Mouse (Mus musculus) retina, postnatal 7 days (tissue): ENCODE data around the gene Apba3.
"Not testable (repeated sequence)": the region's sequence is repeated elsewhere in the genome, so short reads cannot be mapped to it uniquely, and the experiment has no call there.

ENCODE experiments used
- DNase-seq: peaks from one replicate; pipeline ENCODE4 v3.0.0-alpha.2; 2012; ENCODE audit warnings: low read depth, low spot score

Gene Apba3

DNA sequence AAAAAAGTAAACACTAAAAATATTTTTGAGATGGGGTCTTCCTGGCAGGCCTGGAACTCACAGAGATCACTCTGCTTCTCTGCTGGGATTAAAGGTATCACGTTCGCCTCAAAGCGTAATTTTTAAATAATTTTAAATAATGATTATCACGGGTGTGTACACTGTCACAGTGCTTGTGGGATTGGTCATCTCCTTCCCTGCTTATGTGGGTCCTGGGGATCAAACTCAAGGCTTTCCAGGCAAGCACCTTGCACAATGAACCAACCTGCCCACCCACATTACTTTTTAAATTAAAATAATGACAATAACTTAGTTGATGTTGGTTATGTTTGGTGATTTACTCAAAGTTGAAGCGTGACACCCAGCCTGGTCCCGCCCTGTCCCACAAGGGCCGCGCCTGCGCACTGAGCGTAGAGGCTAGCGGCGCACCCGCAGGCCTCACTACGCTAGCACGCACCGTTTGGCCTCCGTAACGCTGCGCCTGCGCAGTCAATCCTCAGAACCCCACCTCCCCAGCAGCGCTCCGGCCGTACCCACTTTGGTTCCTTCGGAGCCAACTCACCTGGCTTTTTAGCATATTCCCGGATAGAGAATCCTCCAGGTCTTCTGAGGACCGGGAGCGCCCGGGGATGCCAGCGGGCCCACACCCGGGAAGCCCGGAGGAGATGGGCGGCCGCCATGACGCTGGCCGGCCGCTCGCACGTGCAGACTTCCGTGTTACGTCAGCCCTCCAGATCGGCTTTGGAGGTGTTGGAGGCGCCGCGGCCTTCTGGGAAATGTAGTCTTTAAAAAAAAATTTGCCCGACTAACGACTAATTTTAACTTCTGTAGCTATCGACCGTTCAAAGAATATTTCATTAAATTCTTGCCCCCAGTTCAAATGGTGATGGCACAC, at the start of gene Apba3, which contains the start of gene Mrpl54:
Gene Apba3, plus strand, starts transcription at position 750 of the 895 bp plus-strand sequence.
Gene Mrpl54, minus strand, starts transcription at position 724 of the 895 bp plus-strand sequence.
- DNase-seq = peak; percentile 91

DNA sequence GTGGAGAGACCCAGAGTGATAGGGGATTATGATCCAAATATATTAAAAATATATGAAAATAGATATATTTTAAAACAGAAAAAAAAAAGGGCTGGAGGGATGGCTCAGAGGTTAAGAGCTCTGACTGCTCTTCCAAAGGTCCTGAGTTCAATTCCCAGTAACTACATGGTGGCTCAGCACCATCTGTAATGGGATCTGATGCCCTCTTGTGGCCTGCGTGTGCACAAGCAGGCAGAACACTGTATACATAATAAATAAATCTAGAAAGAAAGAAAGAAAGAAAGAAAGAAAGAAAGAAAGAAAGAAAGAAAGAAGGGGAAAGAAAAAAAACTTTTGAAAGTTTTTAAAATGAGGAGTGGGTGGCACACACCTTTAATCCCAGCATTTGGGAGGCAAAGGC, 49.5 kb upstream of the Apba3 start:
- DNase-seq = not testable (repeated sequence)

DNA sequence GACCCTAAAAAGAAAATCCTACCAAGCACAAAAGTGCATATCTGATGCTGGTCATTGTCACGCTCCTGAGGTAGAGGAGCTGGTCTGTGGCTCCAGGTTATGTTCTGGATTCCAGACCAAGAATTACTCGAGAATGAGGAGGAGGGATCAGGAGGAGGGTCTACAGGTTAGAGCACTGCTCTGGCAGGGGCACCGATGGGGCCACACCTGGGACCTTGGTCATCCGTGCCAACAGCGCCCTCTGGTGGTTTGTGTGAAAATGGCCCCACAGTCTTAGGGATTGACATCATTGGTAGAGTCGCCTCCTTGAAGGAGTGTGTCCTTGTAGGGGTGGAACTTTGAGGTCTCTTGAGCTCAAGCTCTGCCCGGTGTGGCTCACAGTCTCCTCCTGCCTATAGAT, 48.8 kb upstream of the Apba3 start:
- DNase-seq = peak; percentile 52

DNA sequence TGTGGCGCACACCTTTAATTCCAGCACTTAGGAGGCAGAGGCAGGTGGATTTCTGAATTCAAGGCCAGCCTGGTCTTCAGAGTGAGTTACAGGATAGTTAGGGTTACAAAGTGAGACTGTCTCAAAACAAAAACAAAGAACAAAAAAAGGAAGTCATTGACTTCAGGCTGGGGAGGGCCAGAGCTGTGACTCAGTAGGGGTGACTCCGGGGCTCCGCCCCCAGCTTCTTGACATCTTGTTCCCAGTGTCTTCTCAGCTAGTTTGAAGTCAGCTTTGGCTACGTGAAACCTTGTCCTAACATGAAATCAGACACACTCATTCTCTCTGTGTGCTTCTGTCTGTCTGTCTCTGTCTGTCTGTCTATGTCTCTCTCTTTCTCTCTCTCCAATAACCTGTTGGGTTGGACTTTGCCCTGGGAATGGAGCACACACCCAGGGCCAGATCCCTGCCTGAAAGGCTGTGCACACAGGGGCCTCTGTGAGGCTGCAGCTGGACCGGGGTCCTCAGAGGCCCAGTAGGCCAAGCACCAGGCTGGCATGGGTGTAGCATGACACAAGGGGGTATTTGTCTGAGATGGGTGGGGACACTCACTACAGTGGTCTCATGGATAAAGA, 45.3 kb upstream of the Apba3 start:
- no peak for DNase-seq

DNA sequence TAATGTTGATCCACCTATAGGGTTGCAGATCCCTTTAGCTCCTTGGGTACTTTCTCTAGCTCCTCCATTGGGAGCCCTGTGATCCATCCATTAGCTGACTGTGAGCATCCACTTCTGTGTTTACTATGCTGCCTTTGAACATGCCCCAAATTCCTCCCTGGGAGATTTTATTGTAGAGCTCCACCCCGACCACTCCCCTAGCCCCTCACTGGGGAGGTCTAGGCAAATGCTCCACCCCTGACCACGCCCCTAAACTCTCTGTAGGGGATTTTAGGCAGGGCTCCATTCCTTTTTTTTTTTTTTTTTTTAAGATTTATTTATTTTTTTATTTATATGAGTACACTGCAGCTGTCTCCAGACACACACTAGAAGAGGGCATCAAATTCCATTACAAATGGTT, 43.0 kb upstream of the Apba3 start:
- DNase-seq = not testable (repeated sequence)

DNA sequence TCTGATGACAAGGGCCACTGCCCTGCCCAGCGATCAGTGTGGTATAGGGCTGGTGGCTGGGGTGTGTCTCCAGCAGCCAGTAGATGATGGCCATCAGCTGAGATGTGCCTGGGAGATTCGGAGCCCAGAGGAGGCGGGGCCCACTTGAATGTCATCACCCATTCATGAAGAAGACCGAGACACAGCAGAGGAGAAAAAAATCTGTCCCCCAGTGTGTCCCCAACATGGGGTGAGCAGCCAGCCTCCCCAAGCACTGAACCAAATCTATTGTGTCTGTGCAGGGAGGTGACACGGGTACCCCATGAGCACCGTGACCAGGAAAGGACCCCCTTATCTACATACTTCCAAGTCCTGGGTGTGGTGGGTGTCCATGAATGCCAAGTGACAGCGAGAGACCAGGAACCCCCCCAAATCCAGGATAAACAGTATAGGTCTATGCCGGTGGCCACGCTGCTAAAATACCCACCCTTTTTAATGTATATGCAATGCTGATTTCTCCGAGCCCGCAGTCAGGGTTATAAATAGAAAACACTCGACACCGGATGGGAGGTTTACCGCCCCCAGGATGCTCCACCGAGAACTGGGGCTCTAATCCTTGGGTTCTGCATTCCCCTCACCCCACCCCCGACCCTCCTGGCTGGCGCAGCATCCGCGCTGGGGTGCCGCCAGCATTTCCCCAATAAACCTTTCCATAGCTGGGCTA, 36.9 kb upstream of the Apba3 start:
- no peak for DNase-seq

DNA sequence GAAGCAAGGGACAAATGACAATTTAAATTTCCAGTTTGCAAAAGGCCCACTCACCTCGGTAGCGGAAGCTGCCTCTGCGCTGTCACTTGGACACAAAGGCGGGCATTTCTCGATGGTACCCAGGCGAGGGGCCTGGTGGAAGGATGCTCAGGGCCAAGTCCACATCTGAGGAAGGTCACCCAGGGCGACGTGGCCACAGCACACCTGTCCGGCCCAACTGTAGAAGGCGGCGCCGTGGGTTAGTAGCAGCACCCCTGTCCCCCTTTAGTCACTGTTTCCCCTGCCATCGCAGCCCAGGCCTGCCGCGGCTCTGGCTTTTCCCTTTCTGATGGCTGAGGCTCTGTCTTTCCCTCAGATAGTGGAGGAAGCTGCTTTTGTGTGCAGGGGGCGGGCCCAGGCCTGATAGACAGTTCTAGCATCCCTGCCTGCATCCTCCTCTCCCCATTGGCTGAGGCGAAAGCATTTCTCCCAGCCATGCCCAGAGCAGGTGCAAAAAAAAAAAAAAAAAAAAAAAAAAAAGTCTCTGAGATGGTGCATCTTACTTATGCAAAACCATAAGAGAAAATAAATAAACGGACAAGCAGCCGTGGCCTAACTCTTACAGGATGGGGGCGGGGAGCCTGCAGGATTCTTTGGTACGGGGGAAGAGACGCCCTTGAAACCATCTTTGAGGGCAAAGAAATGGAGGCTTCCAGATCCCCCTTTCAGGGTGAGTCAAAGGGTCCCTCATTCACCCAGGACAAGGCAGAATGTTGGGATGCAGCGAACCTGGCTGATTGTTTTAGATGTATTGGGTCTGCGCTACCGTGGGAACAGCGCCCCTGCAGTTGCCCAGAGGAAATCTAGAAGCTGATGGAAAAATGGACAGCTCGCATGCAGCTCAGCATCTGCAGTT, 36.1 kb upstream of the Apba3 start, which contains the start of gene Atcay:
Gene Atcay, minus strand, starts transcription at position 396 of the 895 bp plus-strand sequence.
- DNase-seq = peak; percentile 42

DNA sequence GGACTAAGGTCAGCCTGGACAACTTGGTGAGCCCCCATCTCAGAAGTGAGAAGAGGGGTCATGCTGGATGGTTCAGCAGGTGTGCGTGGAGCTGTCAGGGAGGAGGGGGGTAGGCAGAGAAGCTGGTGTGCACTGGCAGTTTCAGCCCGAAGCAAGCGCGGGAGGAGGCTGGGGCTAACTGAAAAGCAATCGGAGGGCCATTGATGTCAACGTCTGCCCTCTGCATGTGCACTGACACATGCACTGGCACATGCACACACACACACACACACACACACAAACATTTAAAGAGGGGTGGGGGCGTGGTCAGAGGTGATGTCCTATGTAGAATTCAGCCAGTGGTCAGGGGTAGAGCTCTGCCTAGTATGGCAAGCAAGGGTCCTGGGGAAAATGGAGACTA, 35.3 kb upstream of the Apba3 start:
- no peak for DNase-seq

DNA sequence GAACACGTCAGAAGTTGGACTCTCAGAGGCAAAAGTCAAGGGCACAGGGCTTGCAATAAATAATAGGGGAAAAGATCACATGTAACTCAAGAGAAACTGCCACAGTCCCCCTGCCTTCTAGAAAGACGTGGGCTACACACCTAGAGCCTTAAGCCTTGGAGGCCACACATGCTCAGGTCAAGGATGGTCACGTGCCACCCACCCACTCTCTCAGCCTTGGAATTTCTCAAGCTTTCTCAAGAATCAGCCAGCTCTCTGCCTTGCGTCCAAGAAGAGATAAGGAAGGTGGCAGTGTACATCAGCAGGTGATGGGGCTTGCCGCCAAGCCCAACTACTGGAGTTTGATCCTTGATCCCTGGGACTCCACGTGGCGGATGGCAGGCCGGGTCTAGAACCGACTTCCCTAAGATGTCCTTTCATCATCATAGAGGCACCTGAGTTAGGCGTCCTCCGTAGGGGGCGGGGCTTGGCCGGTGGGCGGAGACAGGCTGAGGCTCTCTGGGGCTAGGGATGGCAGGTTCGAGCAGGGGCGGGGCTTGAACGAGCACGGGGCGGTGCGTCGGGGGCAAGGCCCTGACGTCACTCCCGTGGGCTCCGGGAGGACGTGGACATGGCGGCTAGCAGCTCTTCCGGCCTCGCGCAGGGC, 34.1 kb upstream of the Apba3 start, which contains the start of gene Zfr2:
Gene Zfr2, plus strand, starts transcription at position 576 of the 646 bp plus-strand sequence.
- peak; percentile 77 for DNase-seq

DNA sequence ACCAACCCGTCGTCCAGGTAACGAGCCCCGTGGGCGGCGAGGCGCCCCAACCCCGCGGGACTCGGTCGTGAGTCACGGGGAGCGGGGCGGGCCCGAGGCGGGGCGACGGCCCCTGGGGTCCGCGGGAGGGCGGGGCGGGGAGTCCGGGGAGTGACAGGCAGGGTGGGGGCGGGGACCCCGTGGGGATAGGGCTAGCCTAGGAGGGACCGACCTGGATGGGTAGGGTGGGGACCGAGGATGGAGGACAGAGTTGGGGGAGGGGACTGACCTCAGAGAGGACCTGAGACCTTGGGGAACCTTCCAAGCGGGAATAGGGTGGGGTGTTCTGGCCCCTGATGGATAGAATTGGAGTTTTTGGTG, 33.6 kb upstream of the Apba3 start:
- DNase-seq = no peak

DNA sequence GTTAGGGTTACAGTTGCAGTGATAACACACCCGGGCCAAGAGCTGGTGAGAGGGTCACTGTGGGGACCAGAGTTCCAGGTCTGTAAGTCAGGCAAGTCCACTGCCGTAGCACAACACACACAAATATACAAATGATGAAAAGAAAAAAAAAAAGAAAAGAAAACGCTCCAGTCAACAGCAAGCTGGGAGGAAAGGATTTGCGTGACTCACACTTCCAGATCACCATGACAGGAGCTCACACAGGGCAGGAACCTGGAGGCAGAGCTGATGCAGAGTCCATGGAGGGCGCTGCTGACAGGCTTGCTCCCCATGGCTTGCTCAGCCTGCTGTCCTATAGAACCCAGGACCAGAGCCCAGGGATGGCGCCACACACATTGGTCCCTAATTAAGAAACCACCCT, 32.6 kb upstream of the Apba3 start:
- no peak for DNase-seq

DNA sequence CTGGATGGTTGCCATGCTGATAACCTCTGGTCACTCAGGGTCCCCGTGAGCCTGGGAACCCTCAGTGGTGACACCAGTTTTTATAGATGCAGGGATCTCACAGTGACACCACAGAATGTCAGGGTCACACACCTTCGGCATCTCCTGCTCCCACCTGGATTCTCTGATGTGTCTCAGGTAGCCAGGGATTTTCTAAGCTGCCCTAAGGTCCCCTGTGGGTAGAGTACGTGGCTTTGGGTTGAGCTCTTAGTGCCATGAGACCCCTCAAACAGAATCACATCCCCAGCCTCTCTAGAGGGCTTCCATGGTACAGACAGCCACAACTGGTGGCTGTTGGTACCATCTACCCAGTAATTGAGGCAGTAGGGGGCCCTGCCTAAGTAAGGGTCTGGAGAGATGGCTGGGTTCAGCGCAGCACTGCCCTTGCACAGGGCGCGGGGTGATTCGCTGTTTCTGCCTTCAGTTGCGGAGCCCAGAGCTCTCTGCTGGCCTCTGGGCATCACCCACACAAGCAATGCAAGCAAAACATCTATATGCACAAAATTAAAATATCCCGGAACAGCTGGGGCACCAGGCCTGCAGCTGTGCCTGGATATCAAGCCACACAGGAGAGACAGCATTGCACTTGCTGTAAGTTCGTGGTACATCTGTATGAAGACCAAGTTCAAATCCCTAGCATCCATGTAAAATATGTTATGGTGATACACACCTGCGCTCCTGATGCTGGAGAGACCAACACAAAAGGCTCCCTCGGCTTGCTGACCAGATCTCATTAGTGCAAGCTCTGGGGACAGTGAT, 30.1 kb upstream of the Apba3 start:
- no peak for DNase-seq

DNA sequence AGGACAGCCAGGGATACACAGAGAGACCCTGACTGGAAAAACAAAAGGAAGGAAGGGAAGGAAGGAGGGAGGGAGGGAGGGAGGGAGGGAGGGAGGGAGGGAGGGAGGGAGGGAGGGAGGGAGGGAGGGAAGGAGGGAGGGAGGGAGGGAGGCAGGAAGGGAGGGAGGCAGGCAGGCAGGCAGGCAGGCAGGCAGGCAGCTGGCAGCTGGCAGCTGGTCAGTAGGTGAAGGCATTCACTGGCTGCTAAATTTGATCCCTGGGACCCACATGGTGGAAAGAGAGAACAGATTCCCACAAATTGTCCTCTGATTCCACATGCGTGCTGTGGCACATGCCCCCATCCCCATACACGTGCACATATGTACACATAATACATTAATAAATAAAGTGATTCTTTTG, 28.1 kb upstream of the Apba3 start:
- no peak for DNase-seq

DNA sequence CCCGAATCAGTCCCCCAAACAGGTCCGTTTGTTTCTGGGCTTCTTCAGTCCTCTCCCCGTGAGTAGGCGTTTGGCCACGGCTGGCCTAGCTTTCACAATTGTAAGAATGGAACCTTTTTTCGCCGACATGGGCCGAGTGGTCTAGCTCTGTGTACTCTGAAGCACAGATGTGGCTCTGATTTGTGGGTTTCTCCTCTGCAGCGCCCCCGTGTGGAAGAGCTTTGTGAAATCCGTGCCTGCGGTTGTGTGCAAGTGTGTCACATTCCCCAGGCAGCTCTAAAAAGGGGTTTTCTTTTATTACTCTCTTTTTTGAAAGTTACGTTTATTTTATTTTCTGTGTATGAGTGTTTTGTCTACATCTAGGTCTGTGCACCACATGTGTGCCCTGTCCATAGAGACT, 25.9 kb upstream of the Apba3 start:
- peak; percentile 48 for DNase-seq

DNA sequence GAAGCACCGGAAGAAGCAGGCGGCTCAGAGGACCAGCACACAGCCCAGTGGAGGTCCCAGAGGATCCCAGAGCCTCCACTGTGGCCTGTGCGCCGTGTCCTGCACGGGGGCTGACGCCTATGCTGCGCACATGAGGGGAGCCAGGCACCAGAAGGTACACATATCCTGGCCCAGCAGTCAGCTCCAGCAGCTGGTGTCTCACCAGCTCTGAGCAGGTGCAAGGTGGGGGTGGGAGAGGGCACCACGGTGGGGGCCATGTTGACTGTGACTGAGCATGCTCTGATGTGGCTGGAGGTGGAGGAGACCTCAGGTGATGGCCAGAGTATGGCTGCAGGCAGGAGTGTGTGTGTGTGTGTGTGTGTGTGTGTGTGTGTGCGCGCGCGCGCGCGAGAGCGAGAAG, 24.7 kb upstream of the Apba3 start:
- DNase-seq = no peak

DNA sequence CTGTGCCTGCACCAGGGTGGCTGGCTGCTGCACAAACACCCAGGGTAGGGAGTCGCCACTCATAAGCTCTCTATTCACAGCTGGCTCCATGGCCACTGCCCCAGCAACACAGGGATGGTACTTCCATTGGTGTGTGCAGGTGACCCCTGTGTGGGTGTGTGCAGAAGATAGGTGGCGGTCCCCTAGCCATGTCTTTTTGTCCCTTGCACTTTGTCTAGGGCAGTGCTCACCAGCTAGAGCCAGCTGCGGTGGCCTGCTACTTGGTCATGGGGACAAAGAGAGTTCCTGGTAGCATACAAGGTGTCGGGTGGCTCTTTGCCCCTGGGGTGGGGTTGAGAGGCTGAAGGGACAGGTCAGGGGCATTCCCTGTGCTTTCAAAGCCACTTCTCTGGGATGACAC, 22.6 kb upstream of the Apba3 start:
- no peak for DNase-seq

DNA sequence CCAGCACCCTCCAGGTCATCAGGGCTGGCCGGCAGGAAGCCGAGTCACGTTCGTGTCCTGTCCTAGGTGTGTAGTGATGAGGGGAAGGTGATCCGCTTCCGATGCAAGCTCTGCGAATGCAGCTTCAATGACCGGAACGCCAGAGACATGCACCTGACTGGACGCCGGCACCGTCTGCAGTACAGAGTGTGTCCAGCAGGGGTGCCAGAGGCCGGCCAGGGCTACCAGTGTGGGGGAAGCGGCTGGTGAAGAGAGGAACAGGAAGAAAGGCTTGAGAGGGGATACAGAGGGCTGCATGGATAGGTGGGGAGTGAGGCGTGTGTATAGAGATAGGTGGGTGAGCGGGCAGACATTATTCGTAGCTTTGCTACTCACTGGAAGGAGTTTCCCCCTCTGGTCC, 22.2 kb upstream of the Apba3 start:
- DNase-seq = peak; percentile 65

DNA sequence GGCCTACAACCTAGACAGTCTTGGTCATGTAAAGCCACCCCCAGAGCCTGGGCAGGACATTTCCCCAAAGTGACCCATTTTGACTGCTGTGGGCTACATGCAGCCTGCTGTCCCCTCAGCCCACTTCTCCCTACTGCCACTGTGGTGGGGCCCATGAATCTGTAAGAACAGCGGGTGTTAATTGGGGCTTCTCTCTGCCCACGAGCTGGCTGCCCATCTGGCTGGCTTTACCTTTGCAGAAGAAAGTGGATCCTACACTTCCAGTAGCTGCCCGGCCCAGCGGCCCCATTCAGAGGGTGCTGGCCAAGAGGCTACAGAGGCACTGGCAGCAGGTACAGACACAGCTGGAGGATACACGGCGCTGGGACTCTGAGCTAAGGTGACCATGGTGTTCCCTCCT, 21.6 kb upstream of the Apba3 start:
- DNase-seq = no peak

DNA sequence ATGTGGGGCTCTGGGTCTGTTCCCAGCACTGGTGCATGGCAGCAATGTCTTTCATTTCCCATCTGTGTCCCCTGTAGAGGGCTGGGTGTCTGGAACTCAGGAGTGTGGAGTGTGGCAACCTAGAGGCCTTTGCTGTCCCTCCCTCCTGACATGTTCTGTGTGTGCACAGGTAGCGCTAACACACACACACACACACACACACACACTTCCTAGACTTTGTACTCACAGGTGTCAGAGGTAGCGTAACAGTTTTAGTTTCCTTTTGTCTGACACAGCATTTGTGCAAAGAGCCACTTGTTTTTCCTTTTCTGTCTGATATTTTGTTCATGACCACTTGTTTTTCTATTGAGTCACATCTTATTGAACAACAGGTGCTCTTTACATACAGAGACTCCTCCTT, 19.0 kb upstream of the Apba3 start:
- no peak for DNase-seq

DNA sequence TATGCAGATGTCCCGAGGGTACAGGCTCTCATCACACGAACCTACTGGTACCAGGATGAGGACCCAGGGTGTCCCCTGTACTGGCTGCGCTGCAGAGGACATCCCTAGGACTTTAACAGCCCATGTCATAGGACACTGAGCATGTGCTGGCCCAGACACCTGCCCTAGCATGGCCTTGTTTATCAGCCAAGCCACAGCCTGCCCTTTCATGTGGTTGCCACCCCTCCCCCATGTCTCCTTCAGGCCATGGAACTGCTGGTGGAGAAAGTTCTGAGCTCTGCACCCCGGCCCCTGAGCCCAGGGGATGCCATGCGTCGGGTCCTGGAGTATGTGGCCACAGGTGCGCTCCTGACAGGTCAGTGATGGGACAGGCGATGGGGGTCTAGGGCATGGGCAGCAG, 17.3 kb upstream of the Apba3 start:
- no peak for DNase-seq
